Mouse (Mus musculus): Measurements from ENCODE around the gene Ankrd13b. TPM values are rescaled to one million over a fixed set of nuclear protein-coding genes. Genes with fewer than 3 reads are reported as not detected.
"Not testable (repeated sequence)": the region's sequence is repeated elsewhere in the genome, so short reads cannot be mapped to it uniquely, and the experiment has no call there.

The Ankrd13b gene
- polyA plus RNA-seq (2014; fragmentation: Nextera tagmentation; extraction: Ambion mirVana) = 38.2 and 47.7 TPM in 2 replicates

DNA sequence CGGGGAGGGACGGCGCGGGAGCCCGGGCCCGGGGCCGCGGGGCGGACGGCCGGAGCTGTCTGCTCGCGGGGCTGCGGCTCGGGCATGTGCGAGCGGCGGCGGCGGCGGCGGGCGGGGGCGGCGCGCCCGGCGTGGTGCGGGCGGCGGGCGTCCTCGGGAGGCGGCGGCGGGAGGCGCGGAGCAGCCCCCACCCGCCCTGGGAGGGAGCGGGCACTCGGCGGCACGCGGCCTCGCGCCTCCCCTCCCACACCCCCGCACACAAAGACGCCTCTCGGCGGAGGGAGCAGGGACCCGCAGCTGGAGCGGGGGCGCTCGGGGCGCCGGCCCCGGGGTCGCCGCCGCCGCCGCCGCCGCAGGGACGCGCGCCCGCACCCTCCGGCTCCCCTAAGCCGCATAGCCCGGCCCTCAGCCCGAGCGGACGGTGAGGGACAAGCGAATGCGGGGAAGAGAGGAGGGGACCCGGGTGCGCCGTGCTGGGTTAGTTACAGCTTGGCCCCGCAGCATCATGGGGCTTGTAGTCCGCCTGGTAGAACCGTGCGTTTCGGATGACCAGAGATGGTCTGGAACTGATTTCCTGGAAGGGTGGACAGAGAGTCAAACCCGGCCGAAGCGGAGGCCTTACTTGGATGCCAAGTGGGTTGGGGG lies at the start of gene Ankrd13b:
Gene Ankrd13b, minus strand, starts transcription at position 88 of the 645 bp plus-strand sequence.
- under 1% methylated on average over 57 of the region's 87 CpGs for WGBS
- Histone ChIP-seq H3K4me3 (ENCODE audit: low read depth, low read length) (peak within 1 kb of the TSS; percentile 99), H3K27me3 (ENCODE audit: control insufficient read depth, insufficient read depth, low read length) (no peaks in the 10 kb centered on the region), H3K9me3 (ENCODE audit: control insufficient read depth, low read length) (no peaks in the 10 kb centered on the region), H3K4me1 (ENCODE audit: control insufficient read depth, insufficient read depth, low read length) (peaks cover 65% of the 10 kb centered on the region), H3K4me2 (ENCODE audit: low read depth, low read length) (peak within 1 kb of the TSS; percentile 71), H3K9ac (replicated peaks; ENCODE audit: low read depth, low read length) (peak within 1 kb of the TSS; percentile 94), H3K36me3 (ENCODE audit: control insufficient read depth, insufficient read depth, low read length) (no peaks in the 10 kb centered on the region), H3K27ac (ENCODE audit: low read depth, low read length) (peak within 1 kb of the TSS; percentile 92)
- ATAC-seq (ENCODE audit: low read depth) = peak; percentile 61

DNA sequence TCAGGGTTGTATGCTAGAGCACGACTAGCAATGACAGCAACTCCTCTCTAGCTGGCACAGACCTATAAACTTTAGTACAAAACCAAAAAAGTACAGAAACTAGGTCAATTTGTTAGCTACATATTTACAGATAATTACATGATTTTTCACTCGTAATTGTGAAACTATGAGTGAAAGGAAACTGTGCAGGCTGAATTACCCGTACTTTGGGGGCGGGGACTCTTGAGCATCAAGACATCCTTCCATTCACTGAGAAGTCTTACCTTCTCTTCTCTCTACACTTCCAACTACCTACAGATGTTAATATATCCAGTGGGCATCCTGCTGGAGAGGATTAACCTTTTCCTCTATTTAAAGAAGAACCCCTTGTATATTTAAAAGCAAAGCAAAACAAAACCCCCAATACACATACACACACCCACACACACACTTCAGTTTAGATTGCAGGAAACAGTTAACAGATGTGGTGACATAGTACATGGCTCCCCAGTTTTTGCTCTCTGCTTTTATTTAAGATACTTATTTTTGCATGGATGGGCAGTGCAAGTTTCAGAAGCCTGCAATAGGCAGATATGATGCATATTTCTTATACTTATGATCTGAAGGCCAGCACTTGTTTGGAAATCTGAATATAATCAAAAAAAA lies 42.8 kb upstream of the Ankrd13b start:
- no peaks in the 10 kb centered on the region for H3K9me3 ChIP-seq (ENCODE audit: control insufficient read depth, low read length)
- no peaks in the 10 kb centered on the region for H3K4me1 ChIP-seq (ENCODE audit: control insufficient read depth, insufficient read depth, low read length)
- H3K9ac ChIP-seq (replicated peaks; ENCODE audit: low read depth, low read length) = no peak overlapping the region
- no peaks in the 10 kb centered on the region for H3K27me3 ChIP-seq (ENCODE audit: control insufficient read depth, insufficient read depth, low read length)
- H3K4me2 ChIP-seq (ENCODE audit: low read depth, low read length) = no peak overlapping the region
- H3K4me3 ChIP-seq (ENCODE audit: low read depth, low read length) = no peak overlapping the region
- peaks cover 15% of the 10 kb centered on the region for H3K36me3 ChIP-seq (ENCODE audit: control insufficient read depth, insufficient read depth, low read length)
- H3K27ac ChIP-seq (ENCODE audit: low read depth, low read length) = no peak overlapping the region
- whole genome bisulfite sequencing = 89% methylated on average over 4 of the region's 4 CpGs
- no peak for ATAC-seq (ENCODE audit: low read depth)

DNA sequence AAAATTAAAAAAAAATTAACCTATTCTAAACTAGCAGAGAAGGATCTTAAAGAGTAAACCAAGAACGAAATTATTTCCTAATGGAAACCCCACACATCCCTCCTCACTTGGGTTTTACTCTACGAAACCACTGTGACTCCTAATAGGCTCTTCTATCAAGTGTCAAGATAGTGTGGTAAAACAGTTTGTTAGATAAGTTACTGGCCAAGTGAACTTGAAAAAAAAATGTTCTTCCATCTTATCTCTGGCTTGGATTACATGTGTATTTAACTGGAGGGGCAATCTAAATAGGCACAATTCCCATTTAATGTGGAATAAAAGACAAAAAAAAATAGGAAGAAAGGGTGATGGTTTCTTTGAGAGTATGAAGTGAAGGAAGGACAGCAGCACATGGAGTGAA lies 41.4 kb upstream of the Ankrd13b start:
- H3K36me3 ChIP-seq (ENCODE audit: control insufficient read depth, insufficient read depth, low read length) = 0 out of 2 replicates have a peak, but pooled peaks cover 5% of the 10 kb centered on the region
- H3K4me3 ChIP-seq (ENCODE audit: low read depth, low read length) = no peak overlapping the region
- ATAC-seq (ENCODE audit: low read depth) = no peak
- WGBS = 94% methylated on average over 2 of the region's 2 CpGs
- H3K27me3 ChIP-seq (ENCODE audit: control insufficient read depth, insufficient read depth, low read length) = no peaks in the 10 kb centered on the region
- no peaks in the 10 kb centered on the region for H3K9me3 ChIP-seq (ENCODE audit: control insufficient read depth, low read length)
- H3K4me2 ChIP-seq (ENCODE audit: low read depth, low read length) = no peak overlapping the region
- H3K9ac ChIP-seq (replicated peaks; ENCODE audit: low read depth, low read length) = no peak overlapping the region
- no peak overlapping the region for H3K27ac ChIP-seq (ENCODE audit: low read depth, low read length)
- no peaks in the 10 kb centered on the region for H3K4me1 ChIP-seq (ENCODE audit: control insufficient read depth, insufficient read depth, low read length)

DNA sequence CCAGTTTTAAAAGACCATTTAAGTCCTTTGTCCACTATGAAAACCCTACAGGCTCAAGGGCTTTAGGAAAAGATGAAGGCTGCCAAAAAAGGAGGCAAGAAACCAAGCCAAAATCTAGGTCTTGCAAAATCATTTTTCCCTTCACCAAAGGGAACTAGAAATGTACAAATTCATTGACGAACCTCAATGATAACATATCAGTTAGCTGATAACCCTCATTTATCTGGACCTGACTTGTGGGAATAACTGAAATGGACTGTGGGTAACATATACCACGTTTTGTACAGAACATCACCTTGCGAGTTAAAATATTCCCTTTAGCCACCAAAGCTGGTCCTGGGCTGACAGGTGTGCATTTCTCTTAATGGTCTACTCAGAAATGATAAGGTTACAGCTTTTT lies 40.2 kb upstream of the Ankrd13b start:
- 94% methylated on average over 3 of the region's 3 CpGs for WGBS
- ATAC-seq (ENCODE audit: low read depth) = no peak
- H3K9ac ChIP-seq (replicated peaks; ENCODE audit: low read depth, low read length) = no peak overlapping the region
- H3K4me1 ChIP-seq (ENCODE audit: control insufficient read depth, insufficient read depth, low read length) = no peaks in the 10 kb centered on the region
- H3K27me3 ChIP-seq (ENCODE audit: control insufficient read depth, insufficient read depth, low read length) = no peaks in the 10 kb centered on the region
- no peak overlapping the region for H3K4me3 ChIP-seq (ENCODE audit: low read depth, low read length)
- H3K27ac ChIP-seq (ENCODE audit: low read depth, low read length) = no peak overlapping the region
- 0 out of 2 replicates have a peak, but pooled peaks cover 4% of the 10 kb centered on the region for H3K36me3 ChIP-seq (ENCODE audit: control insufficient read depth, insufficient read depth, low read length)
- no peak overlapping the region for H3K4me2 ChIP-seq (ENCODE audit: low read depth, low read length)
- H3K9me3 ChIP-seq (ENCODE audit: control insufficient read depth, low read length) = no peaks in the 10 kb centered on the region

DNA sequence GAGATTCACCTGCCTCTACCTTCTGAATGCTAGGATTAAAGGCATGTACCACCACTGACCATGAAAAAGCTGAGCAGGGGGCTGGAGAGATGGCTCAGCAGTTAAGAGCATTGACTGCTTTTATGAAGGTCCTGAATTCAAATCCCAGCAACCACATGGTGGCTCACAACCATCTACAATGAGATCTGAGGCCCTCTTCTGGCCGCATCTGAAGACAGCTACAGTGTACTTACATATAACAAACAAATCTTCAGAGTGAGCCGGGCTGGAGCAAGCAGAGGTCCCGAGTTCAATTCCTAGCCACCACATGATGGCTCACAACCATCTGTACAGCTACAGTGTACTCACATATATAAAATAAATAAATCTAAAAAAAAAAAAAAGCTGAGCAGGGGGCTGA lies 38.9 kb upstream of the Ankrd13b start:
- WGBS = 95% methylated on average over 3 of the region's 3 CpGs
- ATAC-seq (ENCODE audit: low read depth); H3K9ac ChIP-seq (replicated peaks; ENCODE audit: low read depth, low read length); H3K27ac ChIP-seq (ENCODE audit: low read depth, low read length); H3K4me1 ChIP-seq (ENCODE audit: control insufficient read depth, insufficient read depth, low read length); H3K4me3 ChIP-seq (ENCODE audit: low read depth, low read length); H3K36me3 ChIP-seq (ENCODE audit: control insufficient read depth, insufficient read depth, low read length); H3K4me2 ChIP-seq (ENCODE audit: low read depth, low read length); H3K9me3 ChIP-seq (ENCODE audit: control insufficient read depth, low read length); H3K27me3 ChIP-seq (ENCODE audit: control insufficient read depth, insufficient read depth, low read length): not testable (repeated sequence)

DNA sequence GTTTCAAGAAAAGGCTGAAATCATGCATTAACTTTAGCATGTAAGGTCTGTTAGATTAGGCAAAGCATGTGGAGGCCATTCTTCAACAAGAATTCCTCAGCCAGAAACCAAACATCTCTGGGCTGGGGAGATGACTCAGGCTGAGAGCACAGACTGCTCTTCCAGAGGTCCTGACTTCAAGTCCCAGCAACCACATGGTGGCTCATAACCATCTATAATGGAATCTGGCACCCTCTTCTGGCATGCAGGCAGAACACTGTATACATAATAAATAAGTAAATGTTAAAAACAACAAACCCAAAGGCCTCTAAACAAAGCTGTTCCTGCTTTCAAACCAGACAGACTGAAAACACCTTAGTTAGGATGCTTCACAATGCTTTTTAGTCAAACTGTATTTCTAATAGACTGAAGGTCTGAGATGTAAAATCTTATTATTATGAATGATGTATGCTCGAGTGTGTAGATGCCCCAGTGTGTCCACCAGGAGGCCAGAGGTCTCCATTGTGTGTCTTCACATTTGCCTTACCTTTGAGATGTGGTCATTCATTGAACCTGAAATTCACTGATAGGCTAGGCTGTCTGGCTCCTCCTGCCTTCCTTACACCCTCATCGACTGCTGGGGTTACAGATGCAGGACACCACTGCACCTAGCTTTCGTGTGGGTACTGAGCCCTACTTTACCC lies 36.5 kb upstream of the Ankrd13b start:
- H3K9me3 ChIP-seq (ENCODE audit: control insufficient read depth, low read length) = no peaks in the 10 kb centered on the region
- H3K4me1 ChIP-seq (ENCODE audit: control insufficient read depth, insufficient read depth, low read length) = no peaks in the 10 kb centered on the region
- H3K4me2 ChIP-seq (ENCODE audit: low read depth, low read length) = no peak overlapping the region
- no peaks in the 10 kb centered on the region for H3K27me3 ChIP-seq (ENCODE audit: control insufficient read depth, insufficient read depth, low read length)
- no peak overlapping the region for H3K27ac ChIP-seq (ENCODE audit: low read depth, low read length)
- no peak overlapping the region for H3K9ac ChIP-seq (replicated peaks; ENCODE audit: low read depth, low read length)
- H3K4me3 ChIP-seq (ENCODE audit: low read depth, low read length) = no peak overlapping the region
- H3K36me3 ChIP-seq (ENCODE audit: control insufficient read depth, insufficient read depth, low read length) = no peaks in the 10 kb centered on the region
- 74% methylated on average over 3 of the region's 3 CpGs for WGBS
- no peak for ATAC-seq (ENCODE audit: low read depth)

DNA sequence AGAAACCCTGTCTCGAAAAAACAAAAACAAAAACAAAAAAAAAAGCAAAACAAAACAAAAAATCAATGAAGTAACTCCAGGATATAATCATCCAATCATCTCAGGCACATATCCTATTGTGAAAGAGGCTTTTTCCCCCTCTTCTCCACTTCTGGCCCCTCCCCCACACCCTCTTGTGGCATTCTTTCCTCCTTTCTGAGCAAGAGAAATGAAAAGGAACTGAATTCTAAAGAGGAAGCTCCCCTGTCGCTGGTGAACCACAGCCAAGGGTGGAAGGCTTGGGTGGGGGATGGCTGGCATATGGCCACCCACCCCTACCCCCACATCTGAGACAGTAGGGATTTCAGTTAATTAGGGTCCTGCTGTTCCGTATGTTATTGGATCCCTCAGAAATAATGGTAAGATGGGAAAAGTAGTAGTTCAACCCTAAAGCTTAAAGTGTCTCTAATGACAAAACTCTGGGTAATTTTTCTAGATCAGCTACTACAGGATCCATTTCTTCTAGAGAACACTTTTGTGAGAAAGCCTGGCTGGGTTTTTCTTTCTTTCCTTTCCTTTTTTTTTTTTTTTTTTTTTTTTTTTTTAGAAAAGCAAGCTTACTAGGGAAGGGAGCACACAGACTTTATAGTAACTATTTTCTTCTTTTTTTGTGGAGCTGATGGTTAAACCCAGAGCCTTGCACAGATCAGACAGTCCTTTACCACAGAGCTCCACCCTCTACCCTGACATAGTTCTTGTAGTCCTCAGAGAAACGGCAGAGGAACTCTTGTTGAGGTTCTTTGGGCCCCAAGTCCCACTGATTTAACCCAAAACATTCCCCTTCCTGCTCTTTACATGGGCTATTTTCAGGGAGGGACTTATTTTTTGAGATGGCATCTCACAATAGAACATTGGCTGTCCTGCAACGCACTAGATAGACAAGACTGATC lies 31.4 kb upstream of the Ankrd13b start:
- peaks cover 6% of the 10 kb centered on the region; the same call in 1 of the 2 replicates for H3K27me3 ChIP-seq (ENCODE audit: control insufficient read depth, insufficient read depth, low read length)
- no peak for ATAC-seq (ENCODE audit: low read depth)
- no peaks in the 10 kb centered on the region for H3K36me3 ChIP-seq (ENCODE audit: control insufficient read depth, insufficient read depth, low read length)
- H3K9me3 ChIP-seq (ENCODE audit: control insufficient read depth, low read length) = no peaks in the 10 kb centered on the region
- WGBS = 50% methylated on average over 5 of the region's 5 CpGs
- no peak overlapping the region for H3K4me2 ChIP-seq (ENCODE audit: low read depth, low read length)
- H3K4me1 ChIP-seq (ENCODE audit: control insufficient read depth, insufficient read depth, low read length) = peaks cover 4% of the 10 kb centered on the region
- no peak overlapping the region for H3K4me3 ChIP-seq (ENCODE audit: low read depth, low read length)
- no peak overlapping the region for H3K9ac ChIP-seq (replicated peaks; ENCODE audit: low read depth, low read length)
- no peak overlapping the region for H3K27ac ChIP-seq (ENCODE audit: low read depth, low read length)

DNA sequence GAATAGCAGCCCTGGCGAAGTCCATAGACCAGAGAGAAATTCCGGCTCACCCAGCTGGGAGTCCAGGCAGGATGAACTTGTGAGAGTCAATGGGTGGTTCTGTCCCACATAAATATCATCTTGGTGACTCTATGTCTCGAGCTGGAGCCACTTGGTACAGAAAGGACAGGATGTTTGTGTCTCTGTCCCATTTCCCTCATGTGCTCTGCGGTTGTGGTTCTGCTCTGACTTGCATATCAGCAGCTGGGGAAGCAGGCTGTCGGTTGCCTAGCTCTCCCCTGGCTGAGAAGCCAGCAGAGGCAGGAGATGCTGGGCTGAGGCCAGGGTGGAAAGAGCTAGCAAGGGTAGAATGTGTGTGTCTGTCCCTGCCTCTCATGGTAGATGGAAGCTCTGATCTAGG lies 29.6 kb upstream of the Ankrd13b start, which contains the start of gene Gm10392:
Gene Gm10392, minus strand, starts transcription at position 156 of the 400 bp plus-strand sequence.
- ATAC-seq (ENCODE audit: low read depth) = no peak
- H3K9ac ChIP-seq (replicated peaks; ENCODE audit: low read depth, low read length) = no peak within 1 kb of the TSS
- peaks cover 17% of the 10 kb centered on the region for H3K4me1 ChIP-seq (ENCODE audit: control insufficient read depth, insufficient read depth, low read length)
- WGBS = 68% methylated on average over 5 of the region's 5 CpGs
- no peaks in the 10 kb centered on the region for H3K9me3 ChIP-seq (ENCODE audit: control insufficient read depth, low read length)
- H3K4me2 ChIP-seq (ENCODE audit: low read depth, low read length) = no peak within 1 kb of the TSS
- no peak within 1 kb of the TSS for H3K27ac ChIP-seq (ENCODE audit: low read depth, low read length)
- peaks cover 12% of the 10 kb centered on the region for H3K27me3 ChIP-seq (ENCODE audit: control insufficient read depth, insufficient read depth, low read length)
- no peaks in the 10 kb centered on the region for H3K36me3 ChIP-seq (ENCODE audit: control insufficient read depth, insufficient read depth, low read length)
- no peak within 1 kb of the TSS for H3K4me3 ChIP-seq (ENCODE audit: low read depth, low read length)

Data from neural tube, embryonic 14.5 days (tissue).